Mouse (Mus musculus) stomach, embryonic 16.5 days (tissue): ENCODE data around the gene Acpp. TPM values are rescaled to one million over a fixed set of nuclear protein-coding genes. Genes with fewer than 3 reads are reported as not detected.

ENCODE experiments used
- ATAC-seq: fragments of 200-750 bp; cut with Nextera tagmentation; 2 replicates; pipeline ENCODE4 v1.8.0; 2017; ENCODE audit warnings: moderate number of reproducible peaks, moderate TSS enrichment; ENCODE audit not compliant: insufficient read depth, low FRiP score
- H3K27ac ChIP-seq: fragments of 300-500 bp; sonication (generic); 2 replicates; pipeline ENCODE4 v1.5.1; 2014; ENCODE audit warnings: low read length
- H3K27me3 ChIP-seq: fragments of 300-500 bp; sonication (generic); 2 replicates; pipeline ENCODE4 v1.6.1; 2014; ENCODE audit warnings: low read length, control low read depth, mixed read lengths; ENCODE audit not compliant: control insufficient read depth, insufficient read depth
- H3K36me3 ChIP-seq: fragments of 300-500 bp; sonication (generic); 2 replicates; pipeline ENCODE4 v1.6.1; 2014; ENCODE audit warnings: low read length; ENCODE audit not compliant: control insufficient read depth, insufficient read depth
- H3K4me1 ChIP-seq: fragments of 300-500 bp; sonication (generic); 2 replicates; pipeline ENCODE4 v1.6.1; 2014; ENCODE audit warnings: low read length, control low read depth, mixed read lengths; ENCODE audit not compliant: control insufficient read depth, insufficient read depth
- H3K4me2 ChIP-seq: fragments of 300-500 bp; sonication (generic); 2 replicates; pipeline ENCODE4 v1.6.1; 2014; ENCODE audit warnings: low read depth, low read length, mixed read lengths
- H3K4me3 ChIP-seq: fragments of 300-500 bp; sonication (generic); replicated peaks from 2 replicates; pipeline ENCODE4 v1.5.1; 2014; ENCODE audit warnings: mild to moderate bottlenecking, low read length
- H3K9ac ChIP-seq: fragments of 300-500 bp; sonication (generic); 2 replicates; pipeline ENCODE4 v1.6.1; 2014; ENCODE audit warnings: low read length
- H3K9me3 ChIP-seq: fragments of 300-500 bp; sonication (generic); replicated peaks from 2 replicates; pipeline ENCODE4 v1.6.1; 2016; ENCODE audit warnings: low read length, control low read depth; ENCODE audit not compliant: control insufficient read depth
- WGBS: fragments of 180-500 bp; shearing (Covaris S2); extraction: QIAGEN DNeasy Blood & Tissue Kit; methylation state at CpG from one replicate; pipeline ENCODE4 v1.1.7; 2014; 5-methylcytosine and 5-hydroxymethylcytosine counted together
- polyA plus RNA-seq: library from polyadenylated mRNA; unstranded; fragments of >200 nt; fragmentation: Nextera tagmentation; extraction: Ambion mirVana; gene quantifications from 2 replicates; pipeline ENCODE4 v1.2.1, GENCODE M21; 2015

The Acpp gene
- polyA plus RNA-seq, 1 experiment from 2014 or later: 1.5 TPM

GRCm38 (mm10) chr9:104360389-104360788, 22.8 kb upstream of the Acpp start:
- Histone ChIP-seq H3K4me1 (no peaks in the 10 kb centered on the region), H3K27ac (no peak overlapping the region), H3K27me3 (no peaks in the 10 kb centered on the region), H3K9ac (no peak overlapping the region), H3K4me2 (no peak overlapping the region), H3K9me3 (no peaks in the 10 kb centered on the region), H3K4me3 (no peak overlapping the region), H3K36me3 (no peaks in the 10 kb centered on the region)
- 86% methylated on average over 4 of the region's 4 CpGs for WGBS
- no peak for ATAC-seq

- Histone ChIP-seq H3K27me3 (no peaks in the 10 kb centered on the region), H3K9ac (no peak overlapping the region), H3K9me3 (no peaks in the 10 kb centered on the region), H3K36me3 (no peaks in the 10 kb centered on the region), H3K4me2 (no peak overlapping the region), H3K27ac (no peak overlapping the region), H3K4me3 (no peak overlapping the region), H3K4me1 (no peaks in the 10 kb centered on the region)
- ATAC-seq: peak; percentile 81; the same call in 1 of the 2 replicates
- 54% methylated on average over 8 of the region's 8 CpGs for WGBS
Measured at GRCm38 (mm10) chr9:104355521-104356270, 18.1 kb upstream of the Acpp start.

DNA sequence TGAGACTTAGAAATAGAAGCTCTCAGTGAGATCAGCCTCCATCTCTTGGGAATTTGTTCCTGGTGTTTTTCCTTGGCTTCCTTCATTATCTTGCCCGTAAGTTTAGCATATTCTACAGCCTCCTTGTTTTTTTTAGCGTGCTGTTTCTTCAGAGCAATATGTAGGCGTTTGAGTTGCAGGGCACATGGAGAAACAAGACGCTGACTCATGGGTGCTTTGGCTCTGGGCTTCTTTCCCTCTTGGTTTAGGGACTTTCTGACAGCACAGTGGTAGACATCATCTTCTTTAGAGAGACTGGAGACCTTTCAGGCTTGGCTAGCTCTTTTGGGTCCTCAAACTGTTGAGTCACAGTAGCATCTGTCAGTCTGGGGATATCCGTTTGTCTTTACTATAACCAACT, 6.6 kb upstream of the Acpp start:
- Histone ChIP-seq H3K9me3 (no peaks in the 10 kb centered on the region), H3K4me3 (no peak overlapping the region), H3K9ac (no peak overlapping the region), H3K4me2 (no peak overlapping the region), H3K36me3 (no peaks in the 10 kb centered on the region), H3K27ac (no peak overlapping the region), H3K4me1 (no peaks in the 10 kb centered on the region), H3K27me3 (no peaks in the 10 kb centered on the region)
- ATAC-seq: no peak
- WGBS: 80% methylated on average over 5 of the region's 5 CpGs

GRCm38 (mm10) chr9:104339483-104339882, 1.9 kb upstream of the Acpp start:
- Histone ChIP-seq H3K4me3 (no peak overlapping the region), H3K4me2 (no peak overlapping the region), H3K36me3 (no peaks in the 10 kb centered on the region), H3K27me3 (no peaks in the 10 kb centered on the region), H3K9me3 (no peaks in the 10 kb centered on the region), H3K27ac (no peak overlapping the region), H3K4me1 (no peaks in the 10 kb centered on the region), H3K9ac (no peak overlapping the region)
- 75% methylated on average over 5 of the region's 5 CpGs for WGBS
- no peak for ATAC-seq

GRCm38 (mm10) chr9:104338489-104339427, 1.2 kb upstream of the Acpp start:
- WGBS: 75% methylated on average over 18 of the region's 18 CpGs
- Histone ChIP-seq H3K4me2 (0 out of 2 replicates have a peak overlapping the region, but pooled peaks have one; percentile 56), H3K9ac (no peak overlapping the region), H3K9me3 (no peaks in the 10 kb centered on the region), H3K27ac (peak overlapping the region; percentile 50), H3K27me3 (no peaks in the 10 kb centered on the region), H3K4me1 (no peaks in the 10 kb centered on the region), H3K4me3 (no peak overlapping the region), H3K36me3 (no peaks in the 10 kb centered on the region)
- ATAC-seq: no peak

DNA sequence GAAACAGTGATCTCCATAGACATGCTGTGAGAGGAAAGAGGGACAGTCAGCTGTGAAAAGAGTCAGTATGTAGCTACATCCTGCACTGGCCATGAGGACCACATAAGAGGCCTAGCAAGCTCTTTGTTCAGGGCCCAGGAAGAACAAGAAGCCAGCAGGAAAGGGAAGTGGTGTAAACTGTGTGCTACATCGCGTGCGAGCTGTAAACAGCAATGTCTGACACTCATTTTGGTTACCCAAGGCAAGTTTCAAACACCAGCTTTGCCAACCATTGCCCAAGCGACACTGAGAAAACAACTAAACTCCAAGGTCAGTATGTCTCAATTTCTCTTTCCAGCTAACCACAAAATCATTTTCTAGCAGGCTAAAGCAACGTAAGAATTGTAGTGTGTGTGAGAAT, 6.2 kb downstream of the Acpp start:
- no peak for ATAC-seq
- H3K9me3 ChIP-seq: no peaks in the 10 kb centered on the region
- H3K27ac ChIP-seq: no peak overlapping the region
- no peak overlapping the region for H3K4me3 ChIP-seq
- WGBS: 85% methylated on average over 5 of the region's 5 CpGs
- H3K4me1 ChIP-seq: no peaks in the 10 kb centered on the region
- H3K36me3 ChIP-seq: no peaks in the 10 kb centered on the region
- no peaks in the 10 kb centered on the region for H3K27me3 ChIP-seq
- H3K4me2 ChIP-seq: no peak overlapping the region
- H3K9ac ChIP-seq: no peak overlapping the region

GRCm38 (mm10) chr9:104328655-104329054, 8.9 kb downstream of the Acpp start:
- no peak overlapping the region for H3K27ac ChIP-seq

GRCm38 (mm10) chr9:104321519-104321918, 16.0 kb downstream of the Acpp start:
- H3K4me2 ChIP-seq: no peak overlapping the region
- 67% methylated on average over 7 of the region's 7 CpGs for WGBS
- ATAC-seq: no peak
- no peaks in the 10 kb centered on the region for H3K36me3 ChIP-seq
- no peak overlapping the region for H3K27ac ChIP-seq
- H3K9me3 ChIP-seq: no peaks in the 10 kb centered on the region
- no peak overlapping the region for H3K9ac ChIP-seq
- H3K27me3 ChIP-seq: no peaks in the 10 kb centered on the region
- no peak overlapping the region for H3K4me3 ChIP-seq
- H3K4me1 ChIP-seq: no peaks in the 10 kb centered on the region

More at GRCm38 (mm10) chr9:104328655-104329054, 8.9 kb downstream of the Acpp start:
- no peak overlapping the region for H3K4me3 ChIP-seq
- no peaks in the 10 kb centered on the region for H3K4me1 ChIP-seq
- no peak overlapping the region for H3K9ac ChIP-seq
- no peaks in the 10 kb centered on the region for H3K9me3 ChIP-seq
- WGBS: 61% methylated on average over 4 of the region's 4 CpGs
- H3K4me2 ChIP-seq: no peak overlapping the region
- no peaks in the 10 kb centered on the region for H3K27me3 ChIP-seq
- ATAC-seq: no peak
- H3K36me3 ChIP-seq: no peaks in the 10 kb centered on the region

DNA sequence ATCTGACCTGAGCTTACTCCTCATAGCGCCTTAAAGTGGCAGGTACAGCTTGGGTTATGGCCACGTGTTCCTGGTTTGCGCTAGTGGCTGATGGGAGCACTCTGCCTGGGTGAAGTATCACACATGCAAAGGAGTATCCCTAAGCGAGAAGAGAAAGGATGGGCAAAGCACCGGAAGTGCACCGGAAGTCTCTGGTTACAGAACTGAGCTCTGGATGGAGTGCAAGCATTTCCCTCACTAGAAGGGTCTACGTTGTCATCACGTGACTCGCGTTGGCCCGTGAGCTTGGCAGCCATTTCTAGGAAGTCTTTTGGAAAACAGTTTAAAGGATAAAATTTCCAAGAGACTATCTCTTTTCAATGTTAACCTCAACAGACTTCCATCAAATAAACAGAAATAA, 21.2 kb downstream of the Acpp start:
- no peaks in the 10 kb centered on the region for H3K27me3 ChIP-seq
- ATAC-seq: no peak
- H3K4me2 ChIP-seq: no peak overlapping the region
- no peaks in the 10 kb centered on the region for H3K4me1 ChIP-seq
- H3K9me3 ChIP-seq: no peaks in the 10 kb centered on the region
- no peak overlapping the region for H3K4me3 ChIP-seq
- no peak overlapping the region for H3K9ac ChIP-seq
- no peaks in the 10 kb centered on the region for H3K36me3 ChIP-seq
- WGBS: 87% methylated on average over 11 of the region's 11 CpGs
- H3K27ac ChIP-seq: no peak overlapping the region
